Mouse (Mus musculus): ENCODE measurements around the gene Arx. TPM values are rescaled to one million over a fixed set of nuclear protein-coding genes. Genes with fewer than 3 reads are reported as not detected.
A peak's percentile ranks its signal among the peaks of the same experiment; 100 is the strongest.

Gene Arx
- polyA plus RNA-seq (2015; fragmentation: Nextera tagmentation; extraction: Ambion mirVana) = 10.4 and 10.7 TPM in 2 replicates

- H3K27me3 ChIP-seq (replicated peaks) = peaks cover 34% of the 10 kb centered on the region
- peak within 1 kb of the TSS; percentile 40 for H3K4me2 ChIP-seq
- no peak within 1 kb of the TSS for H3K27ac ChIP-seq
- H3K9ac ChIP-seq = no peak within 1 kb of the TSS
- H3K9me3 ChIP-seq = no peaks in the 10 kb centered on the region
- H3K4me3 ChIP-seq = peak within 1 kb of the TSS; percentile 24
- WGBS = 20% methylated on average over 31 of the region's 31 CpGs
- peaks cover 9% of the 10 kb centered on the region for H3K4me1 ChIP-seq
- no peaks in the 10 kb centered on the region for H3K36me3 ChIP-seq (replicated peaks)
- ATAC-seq (replicated peaks) = peak; percentile 95
These were observed at the start of gene Arx for GRCm38 (mm10) chrX:93286291-93286893. Gene Arx (plus strand): TSS chrX:93286445.

GRCm38 (mm10) chrX:93251329-93251728, 34.9 kb upstream of the Arx start:
- Histone ChIP-seq H3K4me1 (no peaks in the 10 kb centered on the region), H3K9ac (no peak overlapping the region), H3K27ac (no peak overlapping the region), H3K36me3 (replicated peaks) (no peaks in the 10 kb centered on the region), H3K9me3 (no peaks in the 10 kb centered on the region), H3K4me3 (no peak overlapping the region), H3K4me2 (no peak overlapping the region), H3K27me3 (replicated peaks) (no peaks in the 10 kb centered on the region)
- 92% methylated on average over 1 of the region's 1 CpGs for WGBS
- ATAC-seq (replicated peaks) = no peak

GRCm38 (mm10) chrX:93275689-93276088, 10.6 kb upstream of the Arx start:
- no peak for ATAC-seq (replicated peaks)
- H3K36me3 ChIP-seq (replicated peaks) = no peaks in the 10 kb centered on the region
- H3K4me3 ChIP-seq = no peak overlapping the region
- 49% methylated on average over 3 of the region's 3 CpGs for WGBS
- H3K27me3 ChIP-seq (replicated peaks) = peaks cover 20% of the 10 kb centered on the region
- no peak overlapping the region for H3K4me2 ChIP-seq
- no peak overlapping the region for H3K9ac ChIP-seq
- H3K4me1 ChIP-seq = no peaks in the 10 kb centered on the region
- H3K27ac ChIP-seq = no peak overlapping the region
- no peaks in the 10 kb centered on the region for H3K9me3 ChIP-seq

- ATAC-seq (replicated peaks) = no peak
These were observed 6.3 kb upstream of the Arx start for GRCm38 (mm10) chrX:93279940-93280339.

GRCm38 (mm10) chrX:93281028-93281723, 5.1 kb upstream of the Arx start:
- H3K27me3 ChIP-seq (replicated peaks) = peaks cover 45% of the 10 kb centered on the region
- no peak overlapping the region for H3K9ac ChIP-seq
- no peaks in the 10 kb centered on the region for H3K9me3 ChIP-seq
- 17% methylated on average over 23 of the region's 23 CpGs for WGBS
- no peak overlapping the region for H3K4me3 ChIP-seq
- ATAC-seq (replicated peaks) = 0 out of 2 replicates have a peak, but pooled peaks have one; percentile 18
- H3K27ac ChIP-seq = no peak overlapping the region
- H3K4me1 ChIP-seq = no peaks in the 10 kb centered on the region
- no peaks in the 10 kb centered on the region for H3K36me3 ChIP-seq (replicated peaks)
- H3K4me2 ChIP-seq = peak overlapping the region; percentile 21; the same call in 1 of the 2 replicates

More at GRCm38 (mm10) chrX:93279940-93280339, 6.3 kb upstream of the Arx start:
- Histone ChIP-seq H3K9me3 (no peaks in the 10 kb centered on the region), H3K36me3 (replicated peaks) (no peaks in the 10 kb centered on the region), H3K27me3 (replicated peaks) (peaks cover 34% of the 10 kb centered on the region), H3K4me1 (no peaks in the 10 kb centered on the region), H3K4me2 (no peak overlapping the region), H3K27ac (no peak overlapping the region), H3K9ac (no peak overlapping the region), H3K4me3 (no peak overlapping the region)
- WGBS = 23% methylated on average over 7 of the region's 11 CpGs

- no peaks in the 10 kb centered on the region for H3K36me3 ChIP-seq (replicated peaks)
- peaks cover 48% of the 10 kb centered on the region for H3K27me3 ChIP-seq (replicated peaks)
- H3K4me3 ChIP-seq = no peak overlapping the region
- no peak overlapping the region for H3K9ac ChIP-seq
- H3K9me3 ChIP-seq = no peaks in the 10 kb centered on the region
- H3K27ac ChIP-seq = no peak overlapping the region
- 15% methylated on average over 5 of the region's 5 CpGs for WGBS
- ATAC-seq (replicated peaks) = no peak
- H3K4me1 ChIP-seq = no peaks in the 10 kb centered on the region
- H3K4me2 ChIP-seq = 0 out of 2 replicates have a peak overlapping the region, but pooled peaks have one; percentile 21
These were observed 4.5 kb upstream of the Arx start for GRCm38 (mm10) chrX:93281756-93282155.

- 21% methylated on average over 10 of the region's 10 CpGs for WGBS
These were observed 1.2 kb upstream of the Arx start for GRCm38 (mm10) chrX:93285091-93285490.

GRCm38 (mm10) chrX:93288339-93288738, 2.1 kb downstream of the Arx start:
- H3K9ac ChIP-seq = no peak overlapping the region
- H3K4me1 ChIP-seq = peaks cover 9% of the 10 kb centered on the region
- peak overlapping the region; percentile 11; the same call in 1 of the 2 replicates for H3K27ac ChIP-seq
- WGBS = 15% methylated on average over 30 of the region's 37 CpGs
- peak overlapping the region; percentile 63 for H3K4me2 ChIP-seq
- peak overlapping the region; percentile 36 for H3K4me3 ChIP-seq
- H3K27me3 ChIP-seq (replicated peaks) = peaks cover 43% of the 10 kb centered on the region
- no peak for ATAC-seq (replicated peaks)
- no peaks in the 10 kb centered on the region for H3K36me3 ChIP-seq (replicated peaks)
- H3K9me3 ChIP-seq = no peaks in the 10 kb centered on the region

More at GRCm38 (mm10) chrX:93285091-93285490, 1.2 kb upstream of the Arx start:
- Histone ChIP-seq H3K4me2 (no peak overlapping the region), H3K27ac (no peak overlapping the region), H3K4me1 (peaks cover 9% of the 10 kb centered on the region), H3K9me3 (no peaks in the 10 kb centered on the region), H3K27me3 (replicated peaks) (peaks cover 39% of the 10 kb centered on the region), H3K9ac (no peak overlapping the region), H3K36me3 (replicated peaks) (no peaks in the 10 kb centered on the region), H3K4me3 (no peak overlapping the region)
- ATAC-seq (replicated peaks) = no peak

- Histone ChIP-seq H3K27me3 (replicated peaks) (peaks cover 48% of the 10 kb centered on the region), H3K36me3 (replicated peaks) (no peaks in the 10 kb centered on the region), H3K4me3 (peak overlapping the region; percentile 36), H3K4me1 (peaks cover 9% of the 10 kb centered on the region), H3K9ac (no peak overlapping the region), H3K4me2 (peak overlapping the region; percentile 63), H3K9me3 (no peaks in the 10 kb centered on the region), H3K27ac (0 out of 2 replicates have a peak overlapping the region, but pooled peaks have one; percentile 11)
- 17% methylated on average over 28 of the region's 37 CpGs for WGBS
- peak; percentile 21 for ATAC-seq (replicated peaks)
These were observed 2.8 kb downstream of the Arx start for GRCm38 (mm10) chrX:93289076-93289475.

- 0 out of 2 replicates have a peak overlapping the region, but pooled peaks have one; percentile 5 for H3K4me2 ChIP-seq
- no peak overlapping the region for H3K9ac ChIP-seq
- H3K36me3 ChIP-seq (replicated peaks) = no peaks in the 10 kb centered on the region
- 20% methylated on average over 12 of the region's 12 CpGs for WGBS
- H3K4me3 ChIP-seq = peak overlapping the region; percentile 36
- H3K27me3 ChIP-seq (replicated peaks) = peaks cover 52% of the 10 kb centered on the region
- ATAC-seq (replicated peaks) = no peak
- no peaks in the 10 kb centered on the region for H3K9me3 ChIP-seq
- peaks cover 9% of the 10 kb centered on the region for H3K4me1 ChIP-seq
- H3K27ac ChIP-seq = no peak overlapping the region
These were observed 3.7 kb downstream of the Arx start for GRCm38 (mm10) chrX:93289851-93290380.

- peaks cover 12% of the 10 kb centered on the region for H3K4me1 ChIP-seq
- peaks cover 48% of the 10 kb centered on the region for H3K27me3 ChIP-seq (replicated peaks)
- 24% methylated on average over 6 of the region's 6 CpGs for WGBS
- no peak overlapping the region for H3K4me3 ChIP-seq
- H3K9ac ChIP-seq = no peak overlapping the region
- H3K27ac ChIP-seq = no peak overlapping the region
- ATAC-seq (replicated peaks) = no peak
- H3K9me3 ChIP-seq = no peaks in the 10 kb centered on the region
- H3K36me3 ChIP-seq (replicated peaks) = no peaks in the 10 kb centered on the region
- H3K4me2 ChIP-seq = no peak overlapping the region
These were observed 5.8 kb downstream of the Arx start for GRCm38 (mm10) chrX:93292031-93292430.

GRCm38 (mm10) chrX:93294736-93295490, 8.7 kb downstream of the Arx start:
- no peaks in the 10 kb centered on the region for H3K9me3 ChIP-seq
- no peaks in the 10 kb centered on the region for H3K36me3 ChIP-seq (replicated peaks)
- WGBS = 22% methylated on average over 23 of the region's 25 CpGs
- H3K9ac ChIP-seq = no peak overlapping the region
- H3K4me1 ChIP-seq = peaks cover 9% of the 10 kb centered on the region; the same call in 1 of the 2 replicates
- no peak overlapping the region for H3K4me2 ChIP-seq
- peaks cover 56% of the 10 kb centered on the region for H3K27me3 ChIP-seq (replicated peaks)
- H3K27ac ChIP-seq = no peak overlapping the region
- H3K4me3 ChIP-seq = no peak overlapping the region
- no peak for ATAC-seq (replicated peaks)
